Mouse (Mus musculus) layer of hippocampus, adult 11-12 months (tissue): ENCODE results near the gene Pkd1l3.

Source experiments
- DNase-seq: peaks from one replicate; pipeline ENCODE4 v3.0.0; 2022; ENCODE audit warnings: low spot score

Gene Pkd1l3

GRCm38 (mm10) chr8:109632498-109632897, 18.2 kb downstream of the Pkd1l3 start:
- no peak for DNase-seq

- no peak for DNase-seq
Measured at GRCm38 (mm10) chr8:109635146-109635545, 20.8 kb downstream of the Pkd1l3 start.

- no peak for DNase-seq
Measured at GRCm38 (mm10) chr8:109638851-109639250, 24.5 kb downstream of the Pkd1l3 start.

- no peak for DNase-seq
Measured at GRCm38 (mm10) chr8:109640410-109640809, 26.1 kb downstream of the Pkd1l3 start.

GRCm38 (mm10) chr8:109641236-109641635, 26.9 kb downstream of the Pkd1l3 start:
- DNase-seq: no peak

- DNase-seq: no peak
Measured at GRCm38 (mm10) chr8:109647331-109647730, 33.0 kb downstream of the Pkd1l3 start.

GRCm38 (mm10) chr8:109648469-109648868, 34.2 kb downstream of the Pkd1l3 start:
- DNase-seq: no peak

GRCm38 (mm10) chr8:109650801-109651200, 36.5 kb downstream of the Pkd1l3 start:
- no peak for DNase-seq

- DNase-seq: no peak
Measured at GRCm38 (mm10) chr8:109656860-109657259, 42.5 kb downstream of the Pkd1l3 start.

GRCm38 (mm10) chr8:109662328-109662727, 48.0 kb downstream of the Pkd1l3 start:
- DNase-seq: peak; percentile 58

GRCm38 (mm10) chr8:109666616-109667015, 52.3 kb downstream of the Pkd1l3 start:
- peak; percentile 44 for DNase-seq

- no peak for DNase-seq
Measured at GRCm38 (mm10) chr8:109672656-109673055, 58.3 kb downstream of the Pkd1l3 start.

- no peak for DNase-seq
Measured at GRCm38 (mm10) chr8:109673596-109673995, 59.3 kb downstream of the Pkd1l3 start.

- DNase-seq: peak; percentile 52
Measured at GRCm38 (mm10) chr8:109675896-109676643, 61.8 kb downstream of the Pkd1l3 start.

- DNase-seq: no peak
Measured at GRCm38 (mm10) chr8:109681535-109681934, 67.2 kb downstream of the Pkd1l3 start.

- no peak for DNase-seq
Measured at GRCm38 (mm10) chr8:109682120-109682519, 67.8 kb downstream of the Pkd1l3 start.

GRCm38 (mm10) chr8:109687248-109687647, 72.9 kb downstream of the Pkd1l3 start:
- DNase-seq: no peak

GRCm38 (mm10) chr8:109691769-109692168, 77.5 kb downstream of the Pkd1l3 start:
- peak; percentile 22 for DNase-seq

GRCm38 (mm10) chr8:109692443-109693145, 78.3 kb downstream of the Pkd1l3 start:
- DNase-seq: no peak

GRCm38 (mm10) chr8:109693146-109693900, 79.0 kb downstream of the Pkd1l3 start, which contains the start of gene Ist1:
Ist1 (minus strand) TSS chr8:109693260.
- peak; percentile 99 for DNase-seq

- DNase-seq: no peak
Measured at GRCm38 (mm10) chr8:109694154-109694553, 79.8 kb downstream of the Pkd1l3 start.

GRCm38 (mm10) chr8:109697754-109698153, 83.4 kb downstream of the Pkd1l3 start:
- no peak for DNase-seq

GRCm38 (mm10) chr8:109698477-109698876, 84.2 kb downstream of the Pkd1l3 start:
- DNase-seq: no peak
